Mouse (Mus musculus): Measurements from ENCODE around the gene 2810004N23Rik.

DNA sequence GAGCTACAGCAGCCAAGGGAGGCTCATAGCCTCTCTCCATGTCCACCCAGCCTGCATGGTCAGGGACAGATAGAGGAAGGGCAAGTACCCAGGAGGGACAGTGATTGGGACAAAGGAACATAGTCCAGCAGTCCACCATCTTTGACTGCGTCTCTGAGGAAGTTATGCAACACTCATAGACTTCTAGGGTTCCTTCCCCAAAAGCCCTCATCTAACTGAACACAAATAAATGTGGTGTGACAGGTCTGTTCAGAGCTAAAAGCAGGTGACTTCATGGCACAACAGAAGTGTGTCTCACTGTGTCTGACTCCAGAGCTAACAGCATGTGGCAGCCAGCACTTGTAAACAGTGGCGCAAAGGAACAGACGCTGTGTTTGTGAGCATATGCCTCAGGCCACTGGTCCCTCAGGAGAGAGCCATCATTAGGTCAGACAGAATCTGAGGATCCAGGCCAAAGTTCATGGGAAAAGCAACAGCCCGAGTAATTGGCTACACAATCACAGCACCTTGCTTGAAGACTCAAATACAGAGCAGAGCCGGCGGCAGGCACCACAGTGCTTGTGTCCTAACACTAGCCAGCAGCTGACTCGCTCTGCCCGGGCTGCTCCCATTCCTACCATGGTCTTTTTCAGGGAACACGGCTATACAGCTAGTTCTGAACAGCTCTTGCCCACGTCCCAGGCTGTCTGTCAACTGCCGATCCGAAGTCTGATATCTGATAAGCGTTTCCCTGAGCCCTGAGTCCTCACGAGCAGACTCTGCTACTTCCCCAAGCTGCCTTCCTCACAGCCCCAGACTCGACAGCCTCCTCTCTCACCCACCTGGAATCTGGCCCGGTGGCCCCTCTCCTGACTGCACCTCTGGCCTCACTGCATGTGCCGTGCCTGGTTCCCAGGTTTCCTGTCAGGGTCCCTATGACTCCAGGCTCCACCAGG lies 49.3 kb upstream of the 2810004N23Rik start:
- TF ChIP-seq CTCF (IDR thresholded peaks at IDR 0.05; ENCODE audit: low read depth): no peak
- no peak for TF ChIP-seq EP300 (IDR thresholded peaks at IDR 0.05; ENCODE audit: low read depth)

Measured in liver, embryonic 14.5 days (tissue).